Mouse (Mus musculus): ENCODE measurements around the gene Tenm3.

The Tenm3 gene

DNA sequence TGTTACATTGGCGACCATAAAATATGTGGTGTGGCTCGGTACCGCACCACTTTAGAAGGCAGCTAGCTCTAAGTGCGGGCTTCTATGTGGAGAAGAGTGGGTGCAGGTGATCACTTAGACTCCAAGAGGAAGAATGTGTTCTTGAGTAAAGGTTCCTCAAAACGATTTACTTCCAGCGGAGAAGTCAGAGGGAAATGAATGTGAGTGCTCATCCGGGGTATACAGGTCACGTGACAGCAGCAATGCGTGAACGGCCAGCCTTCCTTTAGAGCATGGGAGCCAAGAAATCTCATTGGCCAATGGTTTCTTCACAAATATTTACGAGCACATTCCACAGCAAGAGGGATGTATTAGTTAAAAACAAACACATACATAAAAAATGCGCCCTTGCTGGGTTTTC is 404.3 kb downstream of the Tenm3 start:
- no peak for DNase-seq

DNA sequence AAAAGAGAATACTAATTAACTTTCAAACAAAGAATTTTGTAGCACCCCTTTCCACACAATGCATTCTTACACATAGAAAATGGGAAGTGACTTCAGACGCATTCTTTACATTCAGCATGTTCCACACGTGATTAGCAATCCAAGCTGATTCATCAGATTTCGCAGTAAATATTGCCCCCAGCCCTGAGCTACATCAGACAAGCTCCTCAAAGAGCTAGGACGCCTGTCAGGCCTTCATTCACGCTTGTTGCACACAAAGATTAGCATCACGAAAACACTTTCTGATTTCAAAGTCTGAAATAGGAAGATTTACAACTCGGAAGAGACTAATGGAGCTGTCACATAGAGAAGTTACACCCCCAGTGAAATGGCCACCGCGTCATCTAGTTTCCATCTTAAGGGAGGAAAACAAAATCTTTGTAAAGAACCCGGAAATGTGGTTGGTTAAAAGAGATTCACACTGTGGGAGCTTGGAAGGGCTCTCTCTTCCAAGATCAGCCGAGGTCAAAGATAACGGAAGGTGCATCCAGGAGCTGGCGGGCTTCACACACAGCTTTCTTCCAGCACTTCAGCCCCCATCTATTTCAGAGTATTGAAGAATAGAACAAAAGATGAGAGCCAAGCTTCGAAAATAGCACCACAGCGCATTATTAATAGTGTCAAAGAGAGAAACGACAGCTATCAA is 406.1 kb downstream of the Tenm3 start:
- DNase-seq: no peak

DNA sequence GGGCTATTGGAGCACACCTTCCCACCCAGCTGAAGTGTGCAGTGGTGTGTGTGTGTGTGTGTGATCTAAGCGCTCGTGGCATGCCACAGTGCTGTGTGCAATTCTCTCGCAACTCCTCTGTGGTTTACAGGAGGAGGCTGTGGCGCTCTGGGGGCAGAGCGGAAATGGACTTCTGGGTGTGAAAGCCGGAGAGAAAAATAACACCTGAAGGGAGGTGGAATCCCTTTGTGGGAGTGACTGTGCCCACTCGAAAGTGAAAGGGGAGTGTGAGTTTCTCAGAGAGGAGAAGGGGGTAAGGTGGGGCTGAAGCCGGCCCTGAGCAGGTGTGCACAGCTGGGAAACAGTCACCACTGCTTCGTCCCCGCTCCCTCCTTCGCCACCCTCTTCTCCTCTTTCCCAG is 418.6 kb downstream of the Tenm3 start:
- DNase-seq: peak; percentile 51

DNA sequence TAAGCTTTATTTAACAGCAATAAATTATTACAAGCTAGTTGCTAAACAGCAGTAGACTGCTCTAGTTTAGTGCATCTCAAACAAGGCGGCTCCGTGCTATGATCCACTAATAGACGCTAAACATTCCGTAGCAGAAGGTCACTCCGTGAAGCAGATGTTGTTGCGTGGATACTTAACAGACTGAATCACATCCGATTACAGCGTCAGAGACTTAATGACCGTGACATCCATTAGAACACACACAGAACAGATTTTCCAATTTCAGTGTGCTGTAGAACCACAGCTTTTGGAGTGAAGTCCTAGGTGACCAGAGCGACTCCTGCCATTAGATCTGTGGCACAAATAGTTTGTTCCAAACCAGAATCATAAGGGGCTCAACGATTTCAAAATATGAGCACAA is 426.0 kb downstream of the Tenm3 start:
- no peak for DNase-seq

DNA sequence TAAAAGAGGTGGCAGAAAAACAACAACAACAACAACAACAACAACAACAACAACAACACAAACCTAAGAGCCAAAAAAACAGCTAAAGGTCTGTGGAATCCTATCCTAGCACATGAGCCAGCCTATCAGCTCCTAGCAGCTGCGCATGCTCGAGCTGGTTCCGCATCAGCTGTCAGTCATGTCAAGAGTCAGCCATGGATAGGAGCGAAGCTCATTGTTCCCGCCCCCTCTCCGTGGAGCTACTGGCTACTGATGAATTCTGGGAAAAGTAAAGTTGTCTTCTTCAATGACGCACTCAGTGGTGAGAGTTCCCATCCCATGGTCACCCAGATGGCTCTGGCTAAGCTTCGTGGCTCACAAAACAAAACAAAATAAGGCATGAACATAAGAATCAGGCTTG is 432.8 kb downstream of the Tenm3 start:
- no peak for DNase-seq

DNA sequence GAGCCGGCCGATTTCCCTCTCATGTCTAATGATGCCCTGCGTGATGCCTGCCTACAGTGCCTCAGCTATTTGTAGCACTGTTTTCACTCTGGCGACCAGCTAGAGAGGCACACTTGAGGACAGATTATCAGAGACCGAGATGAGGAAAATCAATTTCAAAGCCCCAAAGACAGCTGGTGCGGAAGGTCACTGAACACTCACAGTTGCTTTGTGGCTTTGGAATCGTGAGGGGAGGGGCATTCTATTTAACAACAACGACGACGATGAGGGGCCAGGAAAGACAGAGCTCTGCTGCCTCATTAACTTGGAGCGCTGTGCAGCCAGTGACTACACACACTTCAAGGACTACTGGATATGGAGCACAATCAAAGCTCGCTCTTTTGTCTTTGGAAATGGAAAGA is 443.2 kb downstream of the Tenm3 start:
- DNase-seq: no peak

DNA sequence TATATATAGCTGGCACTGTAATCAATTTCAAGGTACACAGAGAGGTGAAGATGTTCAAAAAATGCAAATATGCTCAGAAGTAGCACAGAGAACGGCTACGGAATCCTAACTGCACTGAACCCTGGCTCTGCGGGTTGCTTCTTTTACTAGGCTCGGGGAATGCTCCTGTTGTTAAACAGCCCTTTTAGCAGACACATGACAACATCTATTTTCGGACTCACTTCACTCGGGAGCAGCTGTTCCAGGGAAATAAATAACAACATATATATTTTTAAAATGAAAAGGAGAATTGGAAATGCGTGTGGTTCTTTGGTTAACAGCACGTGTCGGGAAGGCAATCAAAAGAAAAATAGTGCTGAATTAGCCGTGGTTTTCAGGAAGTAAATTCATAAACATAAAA is 457.9 kb downstream of the Tenm3 start:
- no peak for DNase-seq

DNA sequence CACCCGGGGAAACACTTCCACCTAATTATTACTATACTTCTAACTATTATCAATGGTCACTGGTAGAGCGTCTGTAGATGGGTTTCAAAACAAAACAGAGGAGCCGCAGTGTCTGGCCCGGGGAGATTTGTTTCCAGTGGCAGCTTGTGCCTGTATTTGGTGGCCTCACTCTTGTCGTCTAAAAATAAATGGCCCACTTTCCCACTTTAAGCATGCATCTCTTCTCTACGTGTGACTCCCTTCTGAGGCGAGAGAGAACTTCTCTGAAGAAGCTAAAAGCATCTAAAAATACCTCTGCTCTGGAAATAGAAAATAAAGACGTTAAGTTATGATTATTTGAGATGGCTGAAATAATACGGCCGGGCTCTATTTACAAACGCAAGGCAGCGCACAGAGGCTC is 463.7 kb downstream of the Tenm3 start:
- no peak for DNase-seq

DNA sequence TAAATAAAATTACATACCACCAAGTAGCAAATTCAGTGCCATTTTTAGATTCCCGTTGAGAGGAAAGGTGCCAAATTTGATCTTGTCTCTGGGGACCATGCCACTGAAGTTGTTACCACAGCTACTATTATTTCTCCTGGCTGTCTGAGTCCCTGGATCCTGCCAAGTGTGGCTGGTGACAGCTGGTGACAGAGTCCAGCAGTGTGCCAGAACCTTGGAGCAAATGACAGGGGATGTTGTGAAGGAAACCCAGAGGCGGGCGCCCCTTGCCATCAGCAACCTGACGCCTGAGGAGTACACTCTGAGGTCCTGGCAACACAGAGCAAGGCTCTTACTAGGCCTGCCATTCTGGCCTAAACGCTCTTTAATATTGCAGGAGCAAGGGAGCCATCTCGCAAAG is 467.0 kb downstream of the Tenm3 start:
- DNase-seq: no peak

DNA sequence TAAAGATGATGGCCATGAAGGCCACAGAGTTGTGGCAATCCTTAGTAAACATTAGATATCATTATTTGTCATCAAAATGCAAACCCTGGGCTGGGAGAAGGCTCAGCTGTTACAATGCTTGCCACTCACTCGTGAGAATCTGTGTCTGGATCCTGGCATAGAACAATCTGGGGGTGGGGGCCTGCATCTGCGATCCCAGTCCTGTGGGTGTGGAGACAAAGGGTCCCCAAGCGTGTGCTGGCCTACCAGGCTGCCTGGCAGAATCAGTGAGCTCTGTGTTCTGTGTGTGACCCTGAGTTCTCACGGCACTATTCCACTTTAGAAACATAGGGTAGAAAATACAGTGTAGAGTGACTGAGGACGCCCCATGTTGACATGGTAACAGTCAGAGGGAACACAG is 468.6 kb downstream of the Tenm3 start:
- no peak for DNase-seq

DNA sequence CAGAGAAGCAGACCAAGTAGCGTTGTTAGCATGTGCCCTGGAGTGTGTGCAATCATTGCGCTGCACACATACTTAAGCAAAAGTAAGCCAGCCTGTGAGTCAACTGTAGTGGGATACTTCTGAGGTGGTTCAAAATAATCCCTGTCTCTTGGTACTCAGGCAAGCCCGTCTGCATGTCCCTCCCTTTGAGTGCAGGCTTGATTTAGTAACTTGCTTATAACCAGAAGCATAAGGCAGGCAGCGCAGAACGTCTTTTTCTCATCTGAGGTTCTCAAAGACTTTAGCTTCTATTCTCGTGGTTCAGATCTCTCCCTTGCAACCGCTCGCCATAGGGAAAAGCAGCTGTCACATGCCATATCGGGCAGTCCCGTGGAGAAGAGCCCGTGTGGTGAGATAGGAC is 470.3 kb downstream of the Tenm3 start:
- no peak for DNase-seq

DNA sequence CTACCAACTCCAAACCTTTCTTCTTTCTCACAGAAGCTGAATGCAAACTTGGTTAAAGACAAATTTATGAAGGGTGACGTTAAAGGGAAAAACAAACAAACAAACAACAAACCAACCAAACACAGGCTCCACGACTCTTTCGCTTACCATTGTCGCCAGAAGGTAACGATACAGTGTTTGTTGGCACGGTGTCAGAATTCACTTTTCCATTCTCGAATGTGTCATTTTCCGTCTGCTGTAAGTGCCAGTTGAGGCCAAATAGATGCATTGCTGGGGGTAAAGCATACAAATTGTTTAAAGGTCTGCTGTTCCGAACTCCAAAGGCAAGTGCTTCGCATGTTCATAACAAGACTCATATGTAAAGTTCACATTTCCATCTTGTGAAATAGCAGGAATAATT is 476.6 kb downstream of the Tenm3 start:
- DNase-seq: no peak

DNA sequence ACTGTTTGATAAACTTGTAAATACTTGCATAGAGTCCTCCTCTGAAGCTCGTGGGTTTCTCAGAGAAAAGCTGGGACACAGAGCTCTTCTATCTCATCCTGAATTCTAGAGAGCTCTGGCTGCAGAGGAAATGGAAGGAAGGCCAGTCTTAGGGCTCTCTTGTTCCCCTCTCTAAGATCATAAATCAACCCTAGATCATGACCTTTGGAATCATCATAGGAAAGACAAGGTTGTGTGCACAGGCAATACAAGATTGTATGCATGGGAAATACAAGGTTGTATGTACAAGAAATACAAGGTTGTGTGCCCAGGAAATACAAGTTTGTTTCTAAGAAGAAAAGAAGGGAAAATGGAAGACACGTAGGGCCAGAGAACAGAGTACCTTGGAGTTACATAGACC is 486.9 kb downstream of the Tenm3 start:
- DNase-seq: no peak

DNA sequence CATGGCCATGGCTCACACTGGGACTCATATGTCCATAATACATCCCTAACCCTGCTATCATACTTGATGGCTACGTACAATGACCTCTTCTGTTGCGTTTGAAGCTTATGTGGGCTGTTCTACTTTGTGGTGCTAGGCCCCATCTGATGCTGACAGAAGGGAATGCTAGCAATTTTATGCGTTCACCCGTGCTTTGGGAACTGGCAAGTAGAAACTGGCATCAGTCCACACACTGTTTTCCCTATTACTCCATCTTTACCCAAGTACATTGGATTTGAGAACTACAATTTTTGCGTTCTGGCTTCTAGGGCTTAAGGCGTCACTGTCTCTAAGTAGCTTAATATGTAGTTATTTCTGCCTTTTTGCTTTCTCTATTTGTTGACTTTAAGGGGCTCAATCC is 490.3 kb downstream of the Tenm3 start:
- DNase-seq: no peak

DNA sequence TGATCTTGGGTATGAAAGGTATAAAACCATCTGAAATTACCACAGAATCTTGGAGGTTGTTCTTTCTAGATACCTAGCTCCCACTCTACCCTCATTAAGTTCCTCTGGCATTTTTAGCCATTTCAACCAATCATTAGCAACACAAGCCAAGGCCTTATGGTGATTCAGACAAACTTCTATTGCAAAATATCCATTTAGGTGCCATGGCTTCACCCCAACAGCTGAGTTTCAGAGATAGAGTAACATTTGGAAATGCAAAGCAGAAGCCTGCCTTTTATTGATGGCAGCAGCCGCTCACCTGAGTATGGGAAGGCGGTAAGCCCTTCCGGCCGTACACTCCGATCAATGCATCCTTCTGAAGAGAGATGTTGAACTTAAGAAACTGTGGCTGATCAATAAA is 494.9 kb downstream of the Tenm3 start:
- no peak for DNase-seq

DNA sequence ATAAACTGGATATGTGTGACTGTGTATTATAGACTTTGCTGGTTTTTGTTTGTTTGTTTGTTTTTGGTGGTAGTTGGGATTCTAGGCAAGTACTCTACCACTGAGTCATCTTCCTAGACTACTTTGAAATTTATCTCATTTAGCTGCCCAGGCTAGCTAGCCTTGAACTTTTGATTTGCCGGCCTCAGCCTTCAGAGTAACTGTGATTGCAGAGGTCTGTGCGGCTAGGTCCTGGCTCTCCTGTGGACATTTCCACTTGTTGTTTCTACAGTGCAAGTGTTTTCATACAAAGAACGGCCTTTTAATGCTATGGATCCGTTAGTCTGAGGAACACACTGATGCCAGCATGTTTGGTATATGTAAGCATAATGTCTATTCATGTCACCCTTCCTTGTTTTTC is 495.4 kb downstream of the Tenm3 start:
- DNase-seq: no peak

DNA sequence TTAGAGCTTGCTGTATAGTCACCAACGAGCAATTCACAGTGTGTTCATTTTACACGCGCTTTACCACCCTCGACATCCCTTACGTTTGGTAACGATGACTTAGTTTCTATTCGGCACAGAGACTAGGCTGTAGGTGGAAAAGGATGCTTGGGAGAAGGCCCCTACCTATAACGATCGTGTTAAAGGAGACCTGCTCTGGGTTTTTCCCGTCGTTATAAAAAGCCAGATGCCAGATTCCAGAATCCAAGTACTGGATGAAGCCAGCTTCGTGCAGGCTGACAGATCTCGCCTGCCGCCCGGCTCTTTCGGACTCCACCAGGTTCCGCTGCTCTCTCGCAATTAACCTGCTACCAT is 500.7 kb downstream of the Tenm3 start:
- DNase-seq: no peak

DNA sequence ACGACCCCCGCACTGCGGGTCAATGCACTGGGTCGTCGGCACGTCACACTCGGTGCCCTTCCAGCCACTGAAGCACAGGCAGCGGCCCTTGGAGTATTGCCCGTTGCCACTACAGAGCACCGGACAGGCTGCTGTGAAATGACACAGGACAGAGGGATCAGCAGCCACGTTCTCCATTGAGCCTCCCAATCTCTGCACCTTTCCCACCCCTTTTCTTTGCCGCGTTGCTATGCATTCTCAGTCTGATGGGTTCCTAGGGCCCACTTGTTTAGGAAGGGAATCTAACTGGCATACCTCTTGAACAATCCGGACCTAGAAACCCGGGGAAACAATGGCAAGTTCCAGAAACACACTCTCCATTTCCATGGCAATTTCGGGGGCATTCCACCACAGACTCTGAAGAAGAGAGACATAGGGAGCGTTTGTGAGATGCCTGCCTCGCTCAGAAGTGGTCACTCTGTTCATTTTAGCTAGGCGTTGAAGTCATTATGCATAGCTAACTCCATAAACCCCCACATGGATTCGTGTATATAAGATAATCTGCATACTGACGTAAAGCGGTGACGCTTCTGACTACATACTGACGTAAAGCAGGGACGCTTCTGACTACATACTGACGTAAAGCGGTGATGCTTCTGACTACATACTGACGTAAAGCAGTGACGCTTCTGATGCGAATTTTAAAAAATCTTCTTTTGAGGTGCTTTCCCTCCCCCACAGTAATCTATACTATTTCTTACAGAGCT is 501.3 kb downstream of the Tenm3 start:
- DNase-seq: no peak

DNA sequence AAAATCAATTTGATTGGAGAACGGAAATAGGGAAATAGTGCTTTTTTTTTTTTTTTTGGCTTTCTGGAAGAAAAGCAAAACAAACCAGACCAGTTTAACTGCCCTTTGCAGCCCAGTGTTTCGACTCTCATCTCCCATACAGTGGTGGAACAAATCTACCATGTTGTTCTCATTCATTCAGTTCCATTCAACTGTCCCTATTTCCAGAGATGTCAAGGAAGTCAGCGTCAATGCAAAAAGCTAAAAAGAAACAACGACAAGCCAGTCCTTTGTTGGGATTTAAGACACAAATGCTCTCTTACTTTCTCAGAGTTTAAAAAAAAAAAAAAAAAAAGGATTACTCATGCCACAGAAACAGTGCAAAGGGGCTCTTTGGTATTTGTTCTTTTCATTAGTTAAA is 502.1 kb downstream of the Tenm3 start:
- DNase-seq: no peak

DNA sequence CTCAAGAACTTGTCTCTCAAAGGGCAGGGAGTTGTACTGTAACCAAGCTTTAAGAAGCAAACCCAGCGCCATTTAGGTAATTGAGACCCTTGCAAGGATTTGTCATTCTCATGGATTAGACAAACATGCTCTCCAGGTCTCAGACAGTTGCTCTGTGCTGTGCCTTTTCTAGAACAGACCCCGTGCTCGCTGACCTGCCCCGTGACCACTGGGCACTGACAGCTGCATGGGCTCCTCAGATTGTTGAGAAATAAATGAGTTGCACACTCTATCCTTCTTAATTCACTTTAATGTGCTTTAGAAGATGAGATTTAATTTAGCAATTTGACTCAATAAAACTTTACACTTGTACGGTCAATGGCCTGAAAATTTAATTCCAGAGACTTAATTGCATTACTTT is 502.5 kb downstream of the Tenm3 start:
- no peak for DNase-seq

DNA sequence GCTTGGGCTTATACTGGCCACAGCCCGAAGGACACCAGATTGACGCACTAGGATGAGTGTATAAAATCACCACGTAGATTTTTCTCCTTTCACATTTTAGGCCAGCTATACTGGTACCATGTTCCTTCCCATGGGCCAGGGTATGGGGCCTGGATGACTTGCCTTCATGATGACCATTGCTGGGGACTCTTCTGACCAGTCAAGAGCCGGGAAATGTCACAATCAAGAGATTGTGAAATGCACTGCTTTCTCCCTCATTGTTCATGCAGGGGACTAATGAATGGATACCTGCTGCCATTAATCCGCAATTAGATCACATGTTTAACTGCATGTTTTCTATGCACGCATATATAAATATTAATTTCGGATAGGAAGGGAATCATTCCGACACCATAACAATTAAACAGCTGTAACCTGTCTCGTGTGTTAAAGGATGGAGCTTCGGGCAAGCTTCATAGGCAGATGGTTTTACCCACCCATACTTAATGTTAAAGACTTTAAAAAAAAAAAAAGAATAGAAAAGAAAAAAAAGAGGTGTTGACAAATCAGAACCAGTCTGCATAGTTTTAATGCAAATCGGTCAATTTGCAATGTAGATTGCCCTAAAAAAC is 521.0 kb downstream of the Tenm3 start:
- no peak for DNase-seq

DNA sequence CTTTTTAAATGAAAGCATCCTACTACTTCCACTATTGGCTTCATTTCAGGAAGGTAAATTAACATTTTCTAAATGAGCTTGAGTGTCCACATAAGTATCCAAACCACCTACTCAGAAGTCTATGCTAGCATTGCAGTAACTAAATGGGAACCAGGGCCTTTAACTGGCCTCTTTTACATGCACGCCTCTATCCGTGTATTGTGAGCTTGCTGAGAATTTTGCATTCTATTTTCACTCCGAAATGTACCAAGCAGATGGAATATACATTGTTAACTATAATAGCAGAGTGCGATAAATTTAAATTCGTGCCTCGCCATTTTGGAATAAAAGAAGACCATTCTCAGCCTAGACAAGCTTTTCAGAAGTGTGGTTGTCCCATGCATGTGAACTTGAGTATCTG is 521.5 kb downstream of the Tenm3 start:
- DNase-seq: no peak

DNA sequence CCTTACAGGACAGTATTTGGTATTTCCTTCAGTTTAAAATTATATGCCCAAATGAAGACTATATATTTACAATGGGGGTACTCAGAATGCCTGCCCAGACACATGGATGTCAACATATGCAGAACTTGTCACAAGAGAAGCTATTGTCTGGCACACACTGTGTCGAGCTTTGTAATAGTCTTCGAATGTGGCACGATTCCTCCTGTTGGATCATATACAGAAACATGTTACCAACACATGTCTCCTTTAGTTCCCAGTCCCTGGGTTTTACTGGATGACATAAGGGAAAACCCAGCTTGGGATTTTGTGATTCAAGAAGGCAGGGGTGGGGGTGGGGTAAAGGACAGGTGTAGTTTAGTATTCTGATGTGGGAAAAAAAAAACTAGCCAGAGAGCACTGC is 524.1 kb downstream of the Tenm3 start:
- no peak for DNase-seq

DNA sequence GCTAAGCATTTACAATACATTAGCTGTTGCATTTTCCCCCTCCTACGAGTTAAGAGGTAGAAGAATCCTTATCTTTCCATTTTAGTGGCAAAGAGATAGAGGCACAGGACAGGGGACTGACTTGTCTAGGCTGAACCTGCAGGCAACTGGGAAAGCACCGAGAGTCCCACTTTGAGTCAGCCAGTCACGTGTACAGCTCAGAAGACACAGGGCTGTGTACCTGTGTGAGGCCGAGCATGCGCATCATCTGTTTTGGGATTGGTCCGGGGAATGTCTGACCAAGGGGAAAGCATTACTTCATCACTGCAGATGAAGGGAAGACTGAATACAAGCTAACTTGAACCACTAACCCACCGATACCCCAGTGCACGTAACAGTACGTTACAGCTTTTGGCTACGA is 526.3 kb downstream of the Tenm3 start:
- no peak for DNase-seq

DNA sequence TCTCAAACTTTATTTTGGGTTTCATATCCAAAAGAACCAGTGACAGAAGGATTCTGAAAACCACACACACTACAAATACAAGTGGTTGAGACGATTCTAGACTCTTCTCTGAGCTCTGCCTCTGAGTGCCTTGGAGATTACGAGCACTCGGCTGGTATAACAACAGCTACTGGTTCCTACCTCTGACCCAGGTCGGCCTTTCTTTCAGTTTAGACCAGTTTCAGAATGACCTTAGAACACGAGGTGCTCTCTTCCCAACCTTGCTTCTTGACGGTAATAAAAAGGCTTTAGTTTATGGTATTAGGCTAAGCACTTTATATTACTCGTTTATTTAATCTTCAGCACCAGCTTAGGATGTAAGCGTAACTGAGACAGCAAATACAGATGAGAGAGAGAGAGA is 528.1 kb downstream of the Tenm3 start:
- DNase-seq: no peak

All from thymus, postnatal 14 days (tissue).